Mouse (Mus musculus): ENCODE results near the gene Myo1f. TPM values are rescaled to one million over a fixed set of nuclear protein-coding genes. Genes with fewer than 3 reads are reported as not detected.

The Myo1f gene
- total RNA-seq (2015; ENCODE audit: low replicate concordance) = 36.2 and 56.7 TPM in 2 replicates
- 35.7 and 49.4 TPM in 2 replicates for total RNA-seq (2017; ENCODE audit: low replicate concordance)

DNA sequence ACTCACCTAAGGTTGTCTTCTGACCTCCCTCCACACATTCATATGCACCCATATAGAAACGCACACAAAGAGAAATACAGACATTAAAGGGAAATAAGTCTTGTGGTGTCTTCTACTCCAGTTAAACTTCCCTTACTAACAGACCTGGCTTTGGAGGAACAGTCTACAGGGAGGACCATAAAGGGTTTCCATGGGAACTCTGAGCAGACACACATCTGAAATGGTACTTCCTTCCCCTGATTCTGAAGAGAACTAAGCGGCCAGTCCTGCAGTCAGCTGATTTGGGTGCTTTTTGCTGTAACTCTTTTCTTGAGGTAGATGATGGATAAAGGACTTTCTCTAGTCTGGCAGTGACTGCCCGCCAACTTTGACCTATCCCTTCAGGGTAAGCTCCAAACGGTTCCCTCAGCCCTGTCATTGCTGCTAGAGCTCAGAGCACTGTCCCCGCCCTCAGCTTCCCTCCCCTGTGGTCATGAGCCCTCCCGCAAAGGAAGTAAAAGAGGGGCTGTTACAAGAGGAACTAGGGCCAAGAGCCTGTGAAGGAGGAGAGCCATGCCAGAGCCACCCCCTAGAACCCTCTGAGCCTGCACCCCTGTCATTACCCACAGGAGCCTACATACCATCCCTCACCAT, at the start of gene Myo1f:
Myo1f (plus strand) TSS at position 485 of the 633 bp plus-strand sequence.
- no peak for ATAC-seq (replicated peaks; ENCODE audit: low FRiP score, poor library complexity, severe bottlenecking)

GRCm38 (mm10) chr17:33508386-33508785, 47.1 kb upstream of the Myo1f start:
- no peak for ATAC-seq (replicated peaks; ENCODE audit: low FRiP score, poor library complexity, severe bottlenecking)

DNA sequence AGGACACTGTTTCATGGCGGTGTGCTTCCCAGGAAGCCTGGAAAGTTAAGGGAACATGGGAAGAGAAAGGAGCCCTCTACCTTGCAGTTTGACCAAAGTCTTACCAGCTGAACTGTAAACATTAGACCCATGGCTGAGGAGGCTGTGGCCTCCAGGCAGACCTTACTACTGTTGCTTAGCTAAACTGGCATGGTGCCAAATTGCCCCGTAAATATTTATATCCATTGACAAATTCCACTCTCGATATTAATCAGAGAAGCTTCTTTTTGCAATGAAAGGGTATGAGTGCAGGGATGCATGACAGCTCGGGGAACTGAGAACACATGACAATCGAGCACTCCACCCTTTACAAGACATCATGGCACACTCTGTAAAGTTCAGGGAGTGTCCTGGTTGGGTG, 45.3 kb upstream of the Myo1f start:
- no peak for ATAC-seq (replicated peaks; ENCODE audit: low FRiP score, poor library complexity, severe bottlenecking)

DNA sequence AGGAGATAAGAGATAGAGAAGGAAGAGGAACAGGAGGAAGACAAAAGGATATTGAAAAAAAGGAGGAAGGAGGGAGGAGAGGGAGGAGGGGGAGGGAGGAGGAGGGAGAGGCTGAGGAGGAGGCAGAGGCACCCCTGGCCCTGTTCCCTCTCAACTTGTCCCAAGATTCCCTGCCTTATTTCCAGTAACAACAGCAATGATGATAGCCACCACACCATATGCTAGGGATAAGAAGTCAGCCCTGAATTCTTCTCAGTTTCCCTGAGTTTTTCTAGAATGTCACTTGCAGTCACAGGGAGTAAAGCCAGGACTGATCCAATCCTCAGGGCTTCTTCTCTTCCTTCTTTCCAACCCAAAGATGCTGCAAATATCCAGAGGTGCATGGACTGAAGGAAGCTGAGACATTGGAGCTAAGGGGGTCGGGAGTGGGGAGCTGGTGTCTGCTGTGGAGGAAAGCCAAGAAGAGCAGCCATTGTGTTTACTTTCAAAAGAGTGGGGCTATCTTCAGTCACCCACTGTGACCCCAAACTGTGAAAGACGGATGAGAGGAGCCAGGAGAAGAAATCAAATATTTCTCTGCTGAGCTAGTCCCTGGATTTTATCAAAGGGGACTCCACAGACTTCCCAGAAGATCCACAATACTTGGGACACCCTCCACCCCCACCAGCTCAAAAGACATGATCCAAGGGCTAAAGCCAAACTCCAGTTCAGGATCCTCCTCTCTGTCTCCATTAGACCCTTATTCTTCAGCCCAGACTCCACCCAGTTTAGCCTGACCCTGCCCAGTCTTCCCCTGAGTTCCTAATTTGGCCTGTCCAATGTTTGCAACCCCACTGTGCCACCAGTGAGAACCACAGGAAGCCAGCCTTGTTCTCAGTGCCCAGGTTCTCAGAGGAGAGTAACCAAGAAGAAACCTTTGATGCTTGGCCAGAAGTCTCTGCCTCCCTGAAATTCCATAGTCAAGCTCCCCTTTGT, 42.8 kb upstream of the Myo1f start:
- ATAC-seq (replicated peaks; ENCODE audit: low FRiP score, poor library complexity, severe bottlenecking) = no peak

GRCm38 (mm10) chr17:33513874-33514273, 41.6 kb upstream of the Myo1f start:
- no peak for ATAC-seq (replicated peaks; ENCODE audit: low FRiP score, poor library complexity, severe bottlenecking)

GRCm38 (mm10) chr17:33520366-33520765, 35.1 kb upstream of the Myo1f start:
- ATAC-seq (replicated peaks; ENCODE audit: low FRiP score, poor library complexity, severe bottlenecking) = no peak

DNA sequence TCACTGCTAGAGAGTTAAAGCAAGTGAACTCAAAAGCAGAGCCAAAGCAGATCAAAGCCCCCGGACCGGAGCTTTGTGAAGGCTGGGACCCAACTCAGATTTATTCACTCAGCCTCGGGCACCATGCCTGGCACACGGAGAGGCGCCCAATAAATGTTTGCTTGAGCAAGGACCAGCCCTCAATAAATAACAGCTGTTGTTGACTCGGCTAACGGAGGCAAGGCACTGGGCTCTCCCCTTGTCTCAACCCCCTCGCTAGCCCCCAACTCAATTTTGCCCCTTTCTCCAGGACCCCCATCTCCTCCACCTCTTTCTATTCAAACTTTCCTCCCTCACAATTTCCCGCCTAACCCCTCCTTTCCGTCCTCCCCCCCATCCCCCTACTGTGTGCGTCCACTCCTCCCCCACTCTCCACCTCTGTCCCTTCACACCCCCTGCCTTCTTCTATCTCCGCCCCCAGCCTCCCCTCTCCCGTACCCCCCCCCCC, 32.0 kb upstream of the Myo1f start:
- no peak for ATAC-seq (replicated peaks; ENCODE audit: low FRiP score, poor library complexity, severe bottlenecking)

- no peak for ATAC-seq (replicated peaks; ENCODE audit: low FRiP score, poor library complexity, severe bottlenecking)
Observed at GRCm38 (mm10) chr17:33523918-33524755, 31.4 kb upstream of the Myo1f start, which contains the start of gene Adamts10. Gene Adamts10, plus strand, starts transcription at chr17:33524204.

GRCm38 (mm10) chr17:33524806-33525373, 30.6 kb upstream of the Myo1f start:
- ATAC-seq (replicated peaks; ENCODE audit: low FRiP score, poor library complexity, severe bottlenecking) = no peak

- no peak for ATAC-seq (replicated peaks; ENCODE audit: low FRiP score, poor library complexity, severe bottlenecking)
Observed at GRCm38 (mm10) chr17:33526506-33526905, 29.0 kb upstream of the Myo1f start.

GRCm38 (mm10) chr17:33539106-33539675, 16.3 kb upstream of the Myo1f start:
- ATAC-seq (replicated peaks; ENCODE audit: low FRiP score, poor library complexity, severe bottlenecking) = no peak

DNA sequence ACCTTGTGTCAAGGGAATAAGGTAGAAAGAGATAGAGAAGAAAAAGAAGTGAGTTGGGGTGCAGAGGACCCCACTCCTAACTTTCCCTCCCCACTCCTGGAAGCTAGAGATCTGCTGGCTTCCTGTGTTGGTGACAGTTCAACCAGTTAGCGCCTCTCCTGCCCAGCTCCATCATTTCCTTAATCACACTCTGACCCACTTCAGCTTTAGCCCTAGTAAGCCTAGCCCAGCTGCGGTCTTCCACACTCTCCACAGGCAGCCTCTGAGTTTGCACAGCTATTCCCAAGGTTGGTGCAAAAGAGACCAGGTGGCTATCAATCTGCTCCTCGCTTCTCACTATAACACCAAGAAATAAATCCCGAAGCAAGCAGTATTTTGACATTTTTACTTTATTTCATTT, 15.6 kb upstream of the Myo1f start:
- ATAC-seq (replicated peaks; ENCODE audit: low FRiP score, poor library complexity, severe bottlenecking) = no peak

- ATAC-seq (replicated peaks; ENCODE audit: low FRiP score, poor library complexity, severe bottlenecking) = no peak
Observed at GRCm38 (mm10) chr17:33549212-33549611, 6.3 kb upstream of the Myo1f start.

GRCm38 (mm10) chr17:33550388-33550787, 5.1 kb upstream of the Myo1f start:
- no peak for ATAC-seq (replicated peaks; ENCODE audit: low FRiP score, poor library complexity, severe bottlenecking)

GRCm38 (mm10) chr17:33552113-33552512, 3.4 kb upstream of the Myo1f start:
- no peak for ATAC-seq (replicated peaks; ENCODE audit: low FRiP score, poor library complexity, severe bottlenecking)

GRCm38 (mm10) chr17:33552964-33553363, 2.5 kb upstream of the Myo1f start:
- ATAC-seq (replicated peaks; ENCODE audit: low FRiP score, poor library complexity, severe bottlenecking) = peak; percentile 70

DNA sequence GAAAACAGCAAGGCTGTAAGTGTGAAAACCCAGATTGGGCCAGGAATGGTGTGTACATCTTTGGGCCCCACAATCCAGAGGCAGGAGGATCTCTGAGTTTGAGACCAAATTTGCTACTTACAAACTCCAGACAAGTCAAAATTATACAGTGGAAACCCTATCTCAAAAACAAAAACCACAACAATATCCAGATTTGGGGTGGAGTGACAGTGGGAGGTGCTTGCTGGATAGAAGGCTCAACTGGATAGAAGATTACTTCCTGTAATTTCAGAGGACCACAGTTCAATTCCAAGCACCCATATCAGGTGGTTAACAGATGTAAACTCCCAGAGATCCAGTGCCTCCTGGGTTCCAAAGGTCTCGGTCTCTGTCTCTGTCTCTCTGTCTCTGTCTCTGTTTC, 971 bp upstream of the Myo1f start:
- ATAC-seq (replicated peaks; ENCODE audit: low FRiP score, poor library complexity, severe bottlenecking) = no peak

DNA sequence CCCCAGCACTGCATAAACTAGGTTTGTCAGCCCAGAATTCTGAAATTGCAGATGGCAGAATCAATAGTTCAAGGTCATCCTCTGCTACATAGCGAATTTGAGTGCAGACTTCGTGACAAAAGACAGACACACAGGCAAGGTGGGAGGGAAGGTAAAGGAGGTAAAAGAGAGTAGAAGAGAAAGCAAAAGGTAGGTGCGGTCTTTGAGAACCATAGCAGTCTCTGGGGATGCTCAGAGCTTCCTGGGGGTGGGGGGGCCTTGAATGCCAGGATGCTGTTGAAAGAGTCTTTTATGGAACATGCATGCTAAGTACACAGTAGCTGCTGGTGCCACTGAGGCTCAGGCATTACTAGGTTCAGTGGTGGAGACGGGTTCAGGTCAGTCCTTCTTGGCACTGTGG, 2.4 kb downstream of the Myo1f start:
- no peak for ATAC-seq (replicated peaks; ENCODE audit: low FRiP score, poor library complexity, severe bottlenecking)

DNA sequence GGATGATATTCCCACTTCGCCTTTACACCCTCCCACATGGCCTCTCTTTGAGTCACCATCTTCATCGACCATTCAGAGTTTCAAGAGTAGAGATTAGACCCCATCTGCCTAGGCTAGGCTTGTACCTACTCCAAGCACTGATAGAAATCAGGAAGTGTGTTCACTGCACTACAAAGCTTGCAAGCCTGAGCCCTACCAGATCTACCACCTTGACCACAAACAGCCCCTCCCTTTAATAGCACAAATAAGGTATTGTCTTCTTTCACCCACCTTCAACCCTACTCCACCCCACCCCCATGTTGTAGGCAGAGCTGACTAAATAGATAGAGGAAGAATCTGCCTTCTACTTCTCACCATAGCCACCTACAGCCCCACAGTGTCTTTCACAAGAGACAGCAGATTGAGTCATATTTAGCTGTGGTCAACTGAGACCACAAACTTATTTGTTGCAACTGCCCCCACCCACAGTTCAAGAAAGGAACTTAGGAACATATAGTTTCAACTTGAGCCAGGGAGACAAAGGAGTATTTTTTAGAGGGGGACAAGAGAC, 8.1 kb downstream of the Myo1f start:
- ATAC-seq (replicated peaks; ENCODE audit: low FRiP score, poor library complexity, severe bottlenecking) = no peak
